Mouse (Mus musculus) hindbrain, postnatal 0 days (tissue): ENCODE results near the gene Ak4. TPM values are rescaled to one million over a fixed set of nuclear protein-coding genes. Genes with fewer than 3 reads are reported as not detected.
"Not testable (repeated sequence)": the region's sequence is repeated elsewhere in the genome, so short reads cannot be mapped to it uniquely, and the experiment has no call there.

Experiments used
- ATAC-seq: fragments of 200-750 bp; cut with Nextera tagmentation; 2 replicates; pipeline ENCODE4 v1.8.0; 2017; ENCODE audit warnings: mild to moderate bottlenecking, moderate TSS enrichment, moderate library complexity
- DNase-seq: peaks from one replicate; pipeline ENCODE4 v3.0.0-alpha.2; 2015; ENCODE audit warnings: low spot score
- H3K27ac ChIP-seq: fragments of 300-500 bp; sonication (generic); 2 replicates; pipeline ENCODE4 v1.5.1; 2014; ENCODE audit warnings: mild to moderate bottlenecking
- H3K27me3 ChIP-seq: fragments of 300-500 bp; sonication (generic); 2 replicates; pipeline ENCODE4 v1.6.1; 2014; ENCODE audit warnings: low read length, mixed read lengths; ENCODE audit not compliant: insufficient read depth
- H3K36me3 ChIP-seq: fragments of 300-500 bp; sonication (generic); 2 replicates; pipeline ENCODE4 v1.6.1; 2014; ENCODE audit warnings: low read length, mixed read lengths; ENCODE audit not compliant: insufficient read depth
- H3K4me1 ChIP-seq: fragments of 300-500 bp; sonication (generic); 2 replicates; pipeline ENCODE4 v1.6.1; 2014; ENCODE audit warnings: antibody characterized with exemption, low read length, mixed read lengths; ENCODE audit not compliant: insufficient read depth
- H3K4me2 ChIP-seq: fragments of 300-500 bp; sonication (generic); 2 replicates; pipeline ENCODE4 v1.6.1; 2014; ENCODE audit warnings: low read depth, mild to moderate bottlenecking, low read length, moderate library complexity, mixed read lengths
- H3K4me3 ChIP-seq: fragments of 300-500 bp; sonication (generic); 2 replicates; pipeline ENCODE4 v1.5.1; 2014; ENCODE audit warnings: low read length
- H3K9ac ChIP-seq: fragments of 300-500 bp; sonication (generic); replicated peaks from 2 replicates; pipeline ENCODE4 v1.6.1; 2014; ENCODE audit warnings: mild to moderate bottlenecking, low read length, moderate library complexity, mixed read lengths
- H3K9me3 ChIP-seq: fragments of 300-500 bp; sonication (generic); 2 replicates; pipeline ENCODE4 v1.6.1; 2016; ENCODE audit warnings: low read length, mixed read lengths
- CTCF ChIP-seq: IDR thresholded peaks from 2 replicates; pipeline ENCODE4 v1.5.1; 2016; ENCODE audit warnings: antibody characterized with exemption, control low read depth, low read depth
- WGBS: fragments of 180-500 bp; shearing (Covaris S2); extraction: QIAGEN DNeasy Blood & Tissue Kit; methylation state at CpG from one replicate; pipeline ENCODE4 v1.1.7; 2014; 5-methylcytosine and 5-hydroxymethylcytosine counted together
- polyA plus RNA-seq: library from polyadenylated mRNA; unstranded; fragments of >200 nt; fragmentation: Nextera tagmentation; extraction: Ambion mirVana; gene quantifications from 2 replicates; pipeline ENCODE4 v1.2.1, GENCODE M21; 2015
- total RNA-seq: library from RNA; depleted of rRNA; stranded (reverse); fragments of >200 nt; gene quantifications from 2 replicates; pipeline ENCODE4 v1.2.3, GENCODE M21; 2014

Gene Ak4
- total and polyA plus RNA-seq, 2 experiments from 2014 or later, result 8.4 to 23.6 TPM

DNA sequence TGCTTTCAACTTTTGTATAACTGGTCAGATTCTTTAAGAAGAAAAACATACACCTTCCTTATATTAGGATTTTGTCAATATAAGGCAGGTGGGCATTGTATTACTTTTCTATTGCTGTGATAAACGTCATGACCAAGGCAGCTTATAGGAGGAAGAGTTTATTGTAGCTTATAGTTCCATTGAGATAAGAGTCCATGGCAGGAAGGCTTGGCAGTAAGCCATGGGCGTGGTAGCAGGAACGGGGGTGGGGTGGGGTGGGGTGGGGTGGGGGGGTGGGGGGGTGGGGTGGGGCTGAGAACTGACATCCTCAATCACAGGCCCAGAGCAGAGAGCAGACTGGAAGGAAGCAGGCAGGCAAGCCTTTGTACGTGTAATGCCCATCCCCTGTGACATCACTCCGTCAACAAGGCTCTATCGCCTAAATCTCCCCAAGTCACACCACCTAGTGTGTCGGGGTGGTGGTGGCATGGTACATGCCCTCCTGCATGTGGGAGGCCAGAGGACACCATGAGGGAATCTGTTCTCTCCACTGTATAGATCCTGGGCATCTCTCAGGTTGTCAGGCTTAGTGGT, 24.4 kb downstream of the Ak4 start:
- DNase-seq (no peak), ATAC-seq (no peak)
- H3K4me2 ChIP-seq, result no peak overlapping the region
- peaks cover 7% of the 10 kb centered on the region for H3K4me1 ChIP-seq
- no peak overlapping the region for H3K27ac ChIP-seq
- no peaks in the 10 kb centered on the region for H3K27me3 ChIP-seq
- no peak overlapping the region for H3K4me3 ChIP-seq
- no peaks in the 10 kb centered on the region for H3K36me3 ChIP-seq
- H3K9me3 ChIP-seq, result no peaks in the 10 kb centered on the region
- H3K9ac ChIP-seq, result no peak overlapping the region
- no peak for TF ChIP-seq CTCF
- WGBS, result 87% methylated on average over 7 of the region's 7 CpGs

DNA sequence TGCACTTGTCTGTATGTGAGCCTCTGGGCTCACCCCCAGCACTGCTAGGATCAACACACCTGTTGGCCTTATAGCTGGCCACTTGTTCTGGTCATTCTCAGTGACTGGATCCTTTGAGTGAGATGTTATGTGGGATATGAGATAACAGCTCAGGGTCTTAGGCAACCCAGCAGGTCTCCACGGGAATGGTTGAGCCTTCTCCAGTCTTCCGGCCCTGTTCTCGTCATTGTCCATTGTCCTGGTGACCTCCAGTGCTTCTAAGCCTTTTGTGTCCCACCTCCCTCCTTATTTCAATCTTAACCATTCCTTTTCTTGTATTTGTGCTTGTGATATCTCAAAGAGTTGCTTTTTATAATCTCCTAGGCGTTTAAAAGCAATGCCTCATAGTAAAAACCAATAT, 26.6 kb downstream of the Ak4 start:
- H3K27ac ChIP-seq, result no peak overlapping the region
- H3K4me1 ChIP-seq, result no peaks in the 10 kb centered on the region
- H3K9ac ChIP-seq, result no peak overlapping the region
- no peak for TF ChIP-seq CTCF
- ATAC-seq, result no peak
- no peaks in the 10 kb centered on the region for H3K9me3 ChIP-seq
- H3K27me3 ChIP-seq, result no peaks in the 10 kb centered on the region
- WGBS, result 77% methylated on average over 4 of the region's 4 CpGs
- no peak for DNase-seq
- H3K4me3 ChIP-seq, result no peak overlapping the region
- no peak overlapping the region for H3K4me2 ChIP-seq
- no peaks in the 10 kb centered on the region for H3K36me3 ChIP-seq

- DNase-seq, H3K4me1 ChIP-seq, H3K4me2 ChIP-seq, H3K4me3 ChIP-seq, H3K9me3 ChIP-seq, ATAC-seq, H3K27me3 ChIP-seq, H3K27ac ChIP-seq, H3K36me3 ChIP-seq, H3K9ac ChIP-seq: not testable (repeated sequence)
- WGBS, result 93% methylated on average over 9 of the region's 9 CpGs
Measured at GRCm38 (mm10) chr4:101446606-101447005, 27.5 kb downstream of the Ak4 start.

GRCm38 (mm10) chr4:101448701-101449100, 29.6 kb downstream of the Ak4 start:
- no peak for TF ChIP-seq CTCF
- no peaks in the 10 kb centered on the region for H3K36me3 ChIP-seq
- H3K27me3 ChIP-seq, result no peaks in the 10 kb centered on the region
- no peaks in the 10 kb centered on the region for H3K9me3 ChIP-seq
- WGBS, result 88% methylated on average over 8 of the region's 8 CpGs
- H3K4me2 ChIP-seq, result no peak overlapping the region
- no peaks in the 10 kb centered on the region for H3K4me1 ChIP-seq
- ATAC-seq (no peak), DNase-seq (no peak)
- H3K9ac ChIP-seq, result no peak overlapping the region
- no peak overlapping the region for H3K27ac ChIP-seq
- H3K4me3 ChIP-seq, result no peak overlapping the region

DNA sequence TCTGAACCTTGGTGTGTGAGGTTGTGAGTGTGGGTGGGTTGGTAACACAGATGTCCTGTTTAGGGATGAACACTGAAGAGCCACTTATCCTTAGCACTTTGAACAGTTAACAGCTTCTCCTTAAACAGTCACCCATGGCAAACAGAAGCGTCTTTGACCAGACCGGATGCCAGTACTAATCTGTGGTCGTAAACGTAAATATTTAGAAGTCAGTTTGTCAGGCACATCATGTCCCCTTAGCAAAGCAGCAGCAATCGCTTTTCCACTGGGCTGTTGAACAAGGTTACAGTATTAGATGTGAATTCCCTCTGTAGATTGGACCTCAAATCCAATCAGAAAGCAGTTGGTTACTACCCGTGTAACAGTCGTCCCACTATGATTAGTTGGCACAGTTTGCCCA, 30.3 kb downstream of the Ak4 start:
- no peak overlapping the region for H3K9ac ChIP-seq
- DNase-seq (no peak), ATAC-seq (no peak)
- no peaks in the 10 kb centered on the region for H3K36me3 ChIP-seq
- no peak for TF ChIP-seq CTCF
- no peak overlapping the region for H3K4me2 ChIP-seq
- H3K27me3 ChIP-seq, result no peaks in the 10 kb centered on the region
- no peaks in the 10 kb centered on the region for H3K4me1 ChIP-seq
- no peaks in the 10 kb centered on the region for H3K9me3 ChIP-seq
- no peak overlapping the region for H3K4me3 ChIP-seq
- no peak overlapping the region for H3K27ac ChIP-seq
- WGBS, result 82% methylated on average over 7 of the region's 7 CpGs

DNA sequence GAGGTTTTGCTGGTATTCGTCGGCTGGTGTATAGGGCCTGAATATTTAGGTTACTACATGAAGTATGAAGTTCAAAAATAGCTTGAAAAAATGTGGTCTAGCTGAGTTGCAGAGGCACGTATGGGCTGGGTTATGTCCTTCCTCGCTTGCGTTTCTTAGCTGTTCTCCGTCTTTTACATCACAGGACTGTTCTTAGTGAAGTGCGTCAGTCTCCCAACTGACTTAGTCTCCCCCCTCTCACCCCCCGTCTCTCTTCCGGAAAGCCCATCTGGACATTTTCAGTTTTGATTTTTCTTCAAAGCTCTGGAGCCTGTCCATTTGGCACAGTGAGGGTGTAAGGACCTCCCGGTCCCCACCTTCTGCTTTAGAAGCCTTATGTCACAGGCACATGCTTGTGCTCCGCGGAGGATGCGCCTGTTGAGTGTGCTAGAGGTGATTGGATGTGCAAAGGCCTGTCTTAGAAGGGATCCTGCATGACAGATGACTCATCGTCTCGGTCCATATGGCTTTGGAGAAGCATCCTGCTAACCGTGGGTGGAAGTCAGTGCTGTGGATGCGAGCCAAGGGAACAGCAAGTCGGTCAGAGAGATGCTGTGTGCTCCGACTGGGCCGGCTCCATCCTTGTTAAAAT, 31.2 kb downstream of the Ak4 start:
- Histone ChIP-seq H3K27me3 (no peaks in the 10 kb centered on the region), H3K4me2 (no peak overlapping the region), H3K4me3 (no peak overlapping the region), H3K4me1 (no peaks in the 10 kb centered on the region), H3K27ac (peak overlapping the region; percentile 16), H3K9ac (no peak overlapping the region), H3K36me3 (no peaks in the 10 kb centered on the region), H3K9me3 (no peaks in the 10 kb centered on the region)
- DNase-seq (peak; percentile 85), ATAC-seq (peak; percentile 95)
- 61% methylated on average over 20 of the region's 20 CpGs for WGBS
- TF ChIP-seq CTCF, result no peak

GRCm38 (mm10) chr4:101451089-101451488, 32.0 kb downstream of the Ak4 start:
- Histone ChIP-seq H3K36me3 (no peaks in the 10 kb centered on the region), H3K9ac (no peak overlapping the region), H3K4me3 (no peak overlapping the region), H3K4me2 (no peak overlapping the region), H3K27me3 (no peaks in the 10 kb centered on the region), H3K9me3 (no peaks in the 10 kb centered on the region), H3K27ac (peak overlapping the region; percentile 16; the same call in 1 of the 2 replicates), H3K4me1 (no peaks in the 10 kb centered on the region)
- peak; percentile 31 for DNase-seq
- no peak for TF ChIP-seq CTCF
- WGBS, result 63% methylated on average over 4 of the region's 4 CpGs
- ATAC-seq, result no peak
